In the genomic region with DNA sequence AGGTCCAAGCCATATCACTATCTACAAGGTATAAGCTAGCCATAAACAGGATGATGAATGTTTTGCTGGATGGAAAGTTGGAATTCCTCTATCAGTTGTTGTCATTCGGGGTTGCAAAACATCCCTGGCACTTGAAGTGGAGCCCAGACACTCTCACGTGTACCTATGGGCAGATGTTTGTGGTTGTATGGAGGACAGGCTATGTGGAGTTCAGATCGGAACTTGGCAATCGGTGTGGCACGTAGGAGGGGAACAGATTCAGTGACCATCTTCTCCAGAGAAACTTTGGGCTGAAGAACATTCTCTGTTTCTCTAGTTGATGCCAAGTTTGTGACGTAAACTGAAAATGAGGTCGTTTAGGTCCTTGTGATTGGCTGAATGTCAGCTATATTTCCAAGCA, we compare ENCODE assay signal across 26 mouse cellular contexts.
"Had no signal": no experiment of that assay in that cellular context is flagged by ENCODE, and none has a peak within 500 bp of the region (broad histone marks: within the 10 kb centered on the region; RNA-seq: fewer than 3 reads in every experiment).

No protein-coding gene starts in this region.

- H3K9ac ChIP-seq: heart, embryonic 13.5 days; heart, embryonic 15.5 days; hindbrain, embryonic 13.5 days; hindbrain, embryonic 15.5 days; kidney, embryonic 15.5 days; limb, embryonic 12.5 days; liver, embryonic 13.5 days had no signal

- H3K4me1 ChIP-seq: heart, embryonic 10.5 days; heart, embryonic 13.5 days; heart, embryonic 15.5 days; limb, embryonic 10.5 days; limb, embryonic 12.5 days; liver, embryonic 13.5 days had no signal

- ATAC-seq: hindbrain, postnatal 0 days; intestine, embryonic 16.5 days had no signal

- H3K27ac ChIP-seq: heart, embryonic 10.5 days; heart, embryonic 13.5 days; heart, embryonic 15.5 days; hindbrain, embryonic 13.5 days; hindbrain, embryonic 15.5 days; hindbrain, postnatal 0 days; kidney, embryonic 15.5 days; layer of hippocampus, adult 2 months; left cerebral cortex, adult 2 months; limb, embryonic 10.5 days; limb, embryonic 12.5 days; liver, embryonic 13.5 days had no signal

- H3K9me3 ChIP-seq: heart, embryonic 10.5 days; heart, embryonic 13.5 days; heart, embryonic 15.5 days; hindbrain, embryonic 13.5 days; hindbrain, embryonic 15.5 days; kidney, embryonic 15.5 days; limb, embryonic 10.5 days; limb, embryonic 12.5 days; liver, embryonic 13.5 days had no signal

- H3K4me3 ChIP-seq: heart, embryonic 10.5 days; heart, embryonic 13.5 days; heart, embryonic 15.5 days; hindbrain, embryonic 13.5 days; hindbrain, embryonic 15.5 days; kidney, embryonic 15.5 days; layer of hippocampus, adult 2 months; left cerebral cortex, adult 2 months; limb, embryonic 10.5 days; limb, embryonic 12.5 days; liver, embryonic 13.5 days had no signal

- DNase-seq: gastrocnemius, postnatal 14 days; gastrocnemius, postnatal 36 days; heart, adult 18-20 months; heart, postnatal 14 days; heart, postnatal 36 days; kidney, adult 11 months; kidney, adult 2 months; kidney, adult 9 months; kidney, postnatal 10 days; kidney, postnatal 25 days; kidney, postnatal 4 days; liver; liver, embryonic 13.5 days had no signal

- H3K36me3 ChIP-seq: heart, embryonic 10.5 days; heart, embryonic 13.5 days; heart, embryonic 15.5 days; kidney, embryonic 15.5 days; limb, embryonic 10.5 days; limb, embryonic 12.5 days; liver, embryonic 13.5 days had no signal

- H3K27me3 ChIP-seq: heart, embryonic 13.5 days; heart, embryonic 15.5 days; hindbrain, embryonic 13.5 days; hindbrain, embryonic 15.5 days; kidney, embryonic 15.5 days; limb, embryonic 12.5 days; liver, embryonic 13.5 days had no signal

- H3K4me2 ChIP-seq: heart, embryonic 13.5 days; heart, embryonic 15.5 days; hindbrain, embryonic 13.5 days; hindbrain, embryonic 15.5 days; kidney, embryonic 15.5 days; limb, embryonic 12.5 days; liver, embryonic 11.5 days; liver, embryonic 13.5 days had no signal
